Mouse (Mus musculus) megakaryocyte, embryonic 14.5 days (primary cell): ENCODE measurements at regions not wholly inside any gene's neighbourhood (a gene's known extent, or its start where the extent isn't known, plus 50 kb on each side); places are given as distances from the start of the nearest gene placed in this dataset.

Experiments
- FLI1 ChIP-seq: IDR thresholded peaks from 2 replicates; pipeline ENCODE4 v1.6.1; 2012; ENCODE audit warnings: low read length, inconsistent platforms, mixed read lengths
- GATA1 ChIP-seq: IDR thresholded peaks from 3 replicates; pipeline ENCODE4 v1.6.1; 2012; ENCODE audit warnings: mixed read lengths, low read length, inconsistent platforms, borderline replicate concordance

DNA sequence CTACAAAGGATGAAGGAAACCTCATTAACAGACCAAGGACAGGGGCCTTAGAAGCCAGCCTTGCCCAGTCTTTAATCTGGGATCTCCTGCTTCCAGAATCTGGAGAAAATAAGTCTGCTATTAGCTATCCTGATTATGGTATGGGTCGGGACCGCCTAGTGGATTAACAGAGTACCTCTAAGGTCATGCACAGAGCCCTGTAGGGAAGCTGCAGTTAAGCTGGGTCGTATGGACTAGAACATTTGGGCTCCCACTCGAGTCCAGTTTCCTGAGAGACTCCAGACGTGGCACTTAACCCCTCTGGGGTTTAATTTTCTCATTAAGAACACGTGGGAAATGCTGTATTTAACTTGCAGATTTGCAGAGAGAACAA, 191.5 kb upstream of the Map3k1 start:
- TF ChIP-seq GATA1 (no peak), FLI1 (no peak)
